Mouse (Mus musculus) spleen, adult 2 months (tissue): Measurements from ENCODE around the gene Mcemp1. TPM values are rescaled to one million over a fixed set of nuclear protein-coding genes. Genes with fewer than 3 reads are reported as not detected.

ENCODE experiments used
- DNase-seq, 2 experiments: peaks; one replicate each; pipeline versions ENCODE4 v3.0.0 to v3.0.0-alpha.2; 2012 to 2021; ENCODE audit warnings: low spot score in 2 of 2, low read depth in 1 of 2
- H3K27ac ChIP-seq: fragments of 200-500 bp; 2 replicates; pipeline ENCODE4 v1.5.1; 2012; ENCODE audit warnings: low read length, inconsistent platforms; ENCODE audit not compliant: insufficient read depth
- H3K27me3 ChIP-seq: fragments of 200-500 bp; 2 replicates; pipeline ENCODE4 v1.6.1; 2012; ENCODE audit warnings: mild to moderate bottlenecking, moderate library complexity, low read length, inconsistent platforms; ENCODE audit not compliant: control insufficient read depth, insufficient read depth
- H3K36me3 ChIP-seq: fragments of 200-500 bp; 2 replicates; pipeline ENCODE4 v1.6.1; 2012; ENCODE audit warnings: mild to moderate bottlenecking, low read length, inconsistent platforms; ENCODE audit not compliant: control insufficient read depth, insufficient read depth
- H3K4me1 ChIP-seq: fragments of 200-500 bp; 2 replicates; pipeline ENCODE4 v1.6.1; 2011; ENCODE audit warnings: inconsistent platforms; ENCODE audit not compliant: control insufficient read depth, insufficient read depth, insufficient read length
- H3K4me3 ChIP-seq: fragments of 200-500 bp; 2 replicates; pipeline ENCODE4 v1.5.1; 2011; ENCODE audit warnings: mild to moderate bottlenecking, inconsistent platforms; ENCODE audit not compliant: insufficient read depth, insufficient read length; ENCODE audit errors: extremely low read depth
- CTCF ChIP-seq: fragments of 200-500 bp; IDR thresholded peaks from 2 replicates; pipeline ENCODE4 v1.5.1; 2011; ENCODE audit warnings: mild to moderate bottlenecking, inconsistent platforms; ENCODE audit not compliant: insufficient read depth, insufficient read length, insufficient replicate concordance; ENCODE audit errors: extremely low read depth
- POLR2A ChIP-seq: fragments of 200-500 bp; IDR thresholded peaks from 2 replicates; pipeline ENCODE4 v1.6.1; 2011; ENCODE audit warnings: low read depth, low read length, inconsistent platforms
- WGBS: fragments of 180-500 bp; shearing (Covaris S2); methylation state at CpG from one replicate; pipeline ENCODE4 v1.1.7; 2018; 5-methylcytosine and 5-hydroxymethylcytosine counted together
- polyA plus RNA-seq: library from polyadenylated mRNA; depleted of rRNA; stranded (reverse); fragments of >200 nt; gene quantifications from 2 replicates; pipeline ENCODE4 v1.2.3, GENCODE M21; 2012; rRNA removed

Gene Mcemp1
- polyA plus RNA-seq, 1 experiment = 5.3 TPM

DNA sequence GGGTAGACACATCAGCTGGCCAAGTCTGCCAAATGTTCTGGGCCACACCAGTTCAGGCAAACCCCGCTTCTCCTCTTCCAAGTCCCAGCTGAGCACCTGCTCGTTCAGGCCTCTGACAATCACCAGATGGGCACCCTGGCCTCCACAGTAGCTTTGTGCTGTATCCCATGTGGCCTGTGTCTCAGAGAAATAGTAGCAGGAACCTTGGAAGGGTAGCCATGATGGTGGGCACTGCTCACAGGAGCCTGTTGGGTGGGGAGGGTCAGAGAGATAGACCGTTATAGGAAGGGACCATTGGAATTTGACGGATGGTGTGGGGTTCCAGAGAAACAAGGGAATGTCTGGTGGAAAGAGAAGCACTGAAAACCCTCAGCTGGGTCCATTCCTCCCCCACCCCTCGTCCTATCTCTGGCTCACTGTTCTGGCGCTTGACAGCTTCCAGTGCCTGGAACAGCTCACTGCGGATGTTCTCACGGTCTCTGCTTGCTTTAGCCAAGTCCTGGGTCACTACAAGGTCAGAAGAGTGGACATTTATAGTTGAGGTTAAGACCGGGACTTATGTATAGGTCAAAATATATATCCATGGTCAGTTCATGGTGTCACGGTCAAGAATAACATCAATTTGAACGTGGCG is 51.9 kb downstream of the Mcemp1 start:
- no peak for TF ChIP-seq CTCF
- no peak for TF ChIP-seq POLR2A
- no peaks in the 10 kb centered on the region for H3K27me3 ChIP-seq
- 84% methylated on average over 12 of the region's 12 CpGs for WGBS
- H3K4me3 ChIP-seq = no peak overlapping the region
- no peak overlapping the region for H3K27ac ChIP-seq
- no peaks in the 10 kb centered on the region for H3K36me3 ChIP-seq
- H3K4me1 ChIP-seq = peaks cover 3% of the 10 kb centered on the region
- no peak for DNase-seq

- H3K27ac ChIP-seq = no peak overlapping the region
- no peaks in the 10 kb centered on the region for H3K27me3 ChIP-seq
- DNase-seq = peak; percentile 43 to 85
- TF ChIP-seq CTCF (peak; percentile 100), POLR2A (no peak)
- 28% methylated on average over 14 of the region's 14 CpGs for WGBS
- H3K36me3 ChIP-seq = no peaks in the 10 kb centered on the region
- H3K4me1 ChIP-seq = no peaks in the 10 kb centered on the region; the same call in 1 of the 2 replicates
- H3K4me3 ChIP-seq = no peak overlapping the region
Measured at GRCm38 (mm10) chr8:3718559-3718958, 53.0 kb downstream of the Mcemp1 start.

Other genes starting within 250 kb of the Mcemp1 start
- 2.6 and 2.7 TPM in 2 replicates for gene Pex11g, start 198.1 kb upstream of the Mcemp1 start, polyA plus RNA-seq
- gene Tex45, start 194.9 kb upstream of the Mcemp1 start, polyA plus RNA-seq = 0.05 TPM in 1 of 2 replicates, not detected in the other
- 22.9 and 32.5 TPM in 2 replicates for gene Zfp358, start 172.6 kb upstream of the Mcemp1 start, polyA plus RNA-seq
- 188 and 219 TPM in 2 replicates for gene Mcoln1, start 165.3 kb upstream of the Mcemp1 start, polyA plus RNA-seq
- 56.0 and 60.4 TPM in 2 replicates for gene Pnpla6, start 150.4 kb upstream of the Mcemp1 start, polyA plus RNA-seq
- gene C330021F23Rik, start 97.8 kb upstream of the Mcemp1 start, polyA plus RNA-seq = not detected in 2 replicates
- gene Camsap3, start 78.5 kb upstream of the Mcemp1 start, polyA plus RNA-seq = 2.1 and 2.4 TPM in 2 replicates
- gene Xab2, start 44.4 kb upstream of the Mcemp1 start, polyA plus RNA-seq = 61.9 and 71.5 TPM in 2 replicates
- 1.6 and 3.3 TPM in 2 replicates for gene Pet100, start 44.2 kb upstream of the Mcemp1 start, polyA plus RNA-seq
- not detected in 2 replicates for gene Pcp2, start 40.2 kb upstream of the Mcemp1 start, polyA plus RNA-seq
- gene Stxbp2, start 34.8 kb upstream of the Mcemp1 start, polyA plus RNA-seq = 129 and 145 TPM in 2 replicates
- gene Retn, start 10.0 kb upstream of the Mcemp1 start, polyA plus RNA-seq = 0.56 and 1.3 TPM in 2 replicates
- gene Fcor, start 6.6 kb downstream of the Mcemp1 start, polyA plus RNA-seq = 0.77 and 0.86 TPM in 2 replicates
- 21.6 and 29.9 TPM in 2 replicates for gene Trappc5, start 10.5 kb downstream of the Mcemp1 start, polyA plus RNA-seq
- gene Fcer2a, start 28.4 kb downstream of the Mcemp1 start, polyA plus RNA-seq = 50.9 and 51.7 TPM in 2 replicates
- 0.69 and 1.1 TPM in 2 replicates for gene Clec4g, start 54.9 kb downstream of the Mcemp1 start, polyA plus RNA-seq
- gene Cd209a, start 83.2 kb downstream of the Mcemp1 start, polyA plus RNA-seq = 0.77 and 0.93 TPM in 2 replicates
- gene Cd209e, start 188.6 kb downstream of the Mcemp1 start, polyA plus RNA-seq = 0.07 and 0.11 TPM in 2 replicates
- gene Cd209d, start 212.8 kb downstream of the Mcemp1 start, polyA plus RNA-seq = 3.6 and 3.7 TPM in 2 replicates